Mouse (Mus musculus) gastrocnemius, adult 18-20 months (tissue): ENCODE measurements at regions not wholly inside any gene's neighbourhood (a gene's known extent, or its start where the extent isn't known, plus 50 kb on each side); places are given as distances from the start of the nearest gene placed in this dataset.

Experiments
- DNase-seq: peaks from one replicate; pipeline ENCODE4 v3.0.0; 2021; ENCODE audit warnings: low spot score

GRCm38 (mm10) chr6:147954967-147955830, 91.9 kb upstream of the Far2 start:
- DNase-seq, result no peak

- DNase-seq, result no peak
Measured at GRCm38 (mm10) chr6:147964739-147965138, 82.3 kb upstream of the Far2 start.

- DNase-seq, result no peak
Measured at GRCm38 (mm10) chr6:147970162-147970608, 76.9 kb upstream of the Far2 start.

- DNase-seq, result no peak
Measured at GRCm38 (mm10) chr6:147972552-147972951, 74.5 kb upstream of the Far2 start.

- DNase-seq, result no peak
Measured at GRCm38 (mm10) chr6:147973059-147973458, 74.0 kb upstream of the Far2 start.

- DNase-seq, result no peak
Measured at GRCm38 (mm10) chr6:147975917-147976316, 71.1 kb upstream of the Far2 start.

- no peak for DNase-seq
Measured at GRCm38 (mm10) chr6:147989381-147989780, 57.7 kb upstream of the Far2 start.
